Mouse (Mus musculus): ENCODE measurements at regions not wholly inside any gene's neighbourhood (a gene's known extent, or its start where the extent isn't known, plus 50 kb on each side); places are given as distances from the start of the nearest gene placed in this dataset.

- TF ChIP-seq CTCF (IDR thresholded peaks at IDR 0.05; ENCODE audit: control insufficient read depth, insufficient read depth, insufficient read length) (no peak), MYOD1 (IDR thresholded peaks at IDR 0.05; ENCODE audit: control insufficient read depth, insufficient read length, low read depth) (no peak), MAX (IDR thresholded peaks at IDR 0.05) (no peak), MYOG (IDR thresholded peaks at IDR 0.05; ENCODE audit: control insufficient read depth, extremely low read depth, insufficient read length) (no peak), CEBPB (IDR thresholded peaks at IDR 0.05; ENCODE audit: low read depth) (no peak)
These were observed 175.9 kb downstream of the Rps12 start for GRCm38 (mm10) chr10:23611183-23611582.

All from C2C12 (cell line).